Mouse (Mus musculus): ENCODE measurements around the gene Cd46. TPM values are rescaled to one million over a fixed set of nuclear protein-coding genes. Genes with fewer than 3 reads are reported as not detected.

Gene Cd46
- polyA plus RNA-seq, 1 experiment from 2014 or later = 1.0 TPM

DNA sequence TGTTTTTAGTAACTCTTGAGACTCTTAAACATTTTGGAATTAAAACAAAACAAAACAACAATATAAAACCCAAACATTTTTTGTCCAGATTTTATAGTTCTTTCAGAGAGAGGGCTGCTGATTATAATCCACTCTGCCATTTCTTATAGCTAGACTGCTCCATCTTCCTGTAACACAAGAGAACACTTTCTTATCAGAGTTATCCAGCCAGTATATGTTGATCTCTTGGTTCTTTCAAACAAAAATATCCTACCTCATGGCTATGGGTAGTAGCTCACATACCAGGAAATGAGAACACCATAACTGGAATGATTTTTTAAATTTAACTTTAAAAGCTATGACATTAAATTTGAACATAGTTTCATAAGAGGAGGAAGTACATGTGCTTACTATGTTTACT, 9.9 kb downstream of the Cd46 start:
- H3K4me1 ChIP-seq (replicated peaks) = no peaks in the 10 kb centered on the region
- peak; percentile 60; the same call in 1 of the 2 replicates for ATAC-seq (ENCODE audit: insufficient read depth)

DNA sequence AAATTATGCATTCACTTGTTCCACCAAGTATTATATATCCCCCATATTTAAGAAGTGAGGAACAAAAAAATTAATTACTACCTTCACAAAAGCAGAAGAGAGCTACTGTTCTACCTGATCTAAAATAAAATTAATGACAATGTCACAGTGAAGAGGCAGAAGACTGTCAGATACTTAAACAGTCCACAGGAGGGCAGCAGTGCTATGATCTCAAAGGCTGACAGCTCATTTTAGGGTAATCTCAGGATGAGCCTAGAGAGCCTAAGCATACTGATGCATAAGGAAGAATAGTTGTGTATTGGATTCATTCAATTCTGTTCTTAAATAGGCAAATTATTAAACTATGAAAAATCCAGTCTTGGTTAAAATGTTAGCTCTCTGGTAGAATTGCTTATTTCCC, 51.6 kb downstream of the Cd46 start:
- no peak overlapping the region for H3K4me3 ChIP-seq (replicated peaks)
- 0 out of 2 replicates have a peak, but pooled peaks have one; percentile 52 for ATAC-seq (ENCODE audit: insufficient read depth)
- no peaks in the 10 kb centered on the region for H3K27me3 ChIP-seq
- no peak overlapping the region for H3K4me2 ChIP-seq
- H3K36me3 ChIP-seq (replicated peaks) = no peaks in the 10 kb centered on the region
- H3K9me3 ChIP-seq (replicated peaks) = no peaks in the 10 kb centered on the region
- H3K4me1 ChIP-seq (replicated peaks) = no peaks in the 10 kb centered on the region
- no peak overlapping the region for H3K9ac ChIP-seq
- H3K27ac ChIP-seq (replicated peaks) = no peak overlapping the region

More for the DNA sequence above, 9.9 kb downstream of the Cd46 start:
- Histone ChIP-seq H3K27me3 (no peaks in the 10 kb centered on the region), H3K4me3 (replicated peaks) (no peak overlapping the region), H3K36me3 (replicated peaks) (no peaks in the 10 kb centered on the region), H3K4me2 (no peak overlapping the region), H3K27ac (replicated peaks) (no peak overlapping the region), H3K9ac (no peak overlapping the region), H3K9me3 (replicated peaks) (no peaks in the 10 kb centered on the region)

DNA sequence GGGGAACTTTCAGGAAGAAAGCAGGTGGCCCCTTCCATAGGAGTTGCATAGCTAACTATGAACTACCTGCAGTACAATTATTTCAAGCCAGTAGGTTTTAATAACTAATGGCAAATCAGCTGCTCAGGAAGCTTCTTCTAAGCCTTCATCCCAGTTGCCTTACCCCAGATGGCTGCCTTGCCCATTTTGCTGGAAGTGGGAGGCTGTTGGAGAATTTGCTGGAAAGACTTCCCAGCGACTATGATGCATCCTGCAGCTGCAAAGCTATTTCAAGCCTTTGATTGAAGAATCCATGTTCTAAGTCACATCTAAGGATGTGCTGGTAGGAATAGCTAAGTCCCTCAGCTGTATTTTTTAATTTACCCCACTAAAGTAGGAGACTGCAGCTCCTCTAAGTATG, 53.7 kb downstream of the Cd46 start:
- WGBS (ENCODE audit: insufficient replicate concordance) = 38% methylated on average over 1 of the region's 1 CpGs
- no peak for ATAC-seq (ENCODE audit: insufficient read depth)
- Histone ChIP-seq H3K36me3 (replicated peaks) (no peaks in the 10 kb centered on the region), H3K27ac (replicated peaks) (no peak overlapping the region), H3K4me3 (replicated peaks) (no peak overlapping the region), H3K9ac (no peak overlapping the region), H3K9me3 (replicated peaks) (no peaks in the 10 kb centered on the region), H3K27me3 (no peaks in the 10 kb centered on the region), H3K4me2 (no peak overlapping the region), H3K4me1 (replicated peaks) (0 out of 2 replicates have a peak, but pooled peaks cover 4% of the 10 kb centered on the region)

DNA sequence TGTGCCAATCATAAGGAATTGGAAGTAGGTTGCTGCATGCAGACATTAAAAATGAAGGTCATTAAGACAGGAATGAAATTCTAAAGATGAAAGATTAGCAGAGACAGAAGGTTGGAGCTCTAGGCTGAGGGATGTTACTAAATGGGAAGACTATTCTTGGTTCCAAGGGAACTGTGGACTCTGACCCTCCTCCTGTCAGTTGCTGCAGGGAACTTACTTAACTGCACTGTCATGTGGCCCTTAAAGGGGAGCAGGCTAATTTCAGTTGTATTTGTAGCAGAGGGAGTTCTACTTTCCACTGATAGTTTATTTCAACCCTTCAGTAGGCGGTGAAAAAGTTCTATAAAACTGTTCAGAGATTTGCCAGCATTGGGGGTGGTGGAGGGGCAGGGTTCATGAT, 54.1 kb downstream of the Cd46 start:
- Histone ChIP-seq H3K9ac (no peak overlapping the region), H3K4me2 (no peak overlapping the region), H3K4me3 (replicated peaks) (no peak overlapping the region), H3K36me3 (replicated peaks) (no peaks in the 10 kb centered on the region), H3K27me3 (no peaks in the 10 kb centered on the region), H3K9me3 (replicated peaks) (no peaks in the 10 kb centered on the region), H3K27ac (replicated peaks) (no peak overlapping the region), H3K4me1 (replicated peaks) (peaks cover 5% of the 10 kb centered on the region; the same call in 1 of the 2 replicates)
- 66% methylated on average over 1 of the region's 1 CpGs for WGBS (ENCODE audit: insufficient replicate concordance)
- ATAC-seq (ENCODE audit: insufficient read depth) = no peak

DNA sequence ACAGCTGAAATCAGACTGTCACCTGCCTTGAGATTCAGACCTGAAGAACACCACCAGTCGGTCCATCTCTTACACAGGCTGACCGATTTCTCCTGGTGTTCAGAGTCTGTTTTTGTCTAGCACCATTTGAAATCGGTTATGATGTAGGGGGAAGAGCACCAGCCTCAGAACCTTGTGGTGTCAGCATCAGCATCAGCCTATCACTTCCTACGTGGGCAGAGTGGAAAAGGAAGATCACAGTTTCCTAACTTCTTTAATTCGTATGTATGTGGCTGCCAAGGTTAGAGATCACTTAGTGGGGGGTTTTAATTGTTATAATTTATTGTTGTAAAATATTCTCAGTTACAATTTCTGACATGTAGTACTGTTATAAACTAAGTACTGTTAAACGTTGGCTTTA, 54.6 kb downstream of the Cd46 start:
- WGBS (ENCODE audit: insufficient replicate concordance) = 70% methylated on average over 6 of the region's 6 CpGs
- Histone ChIP-seq H3K4me3 (replicated peaks) (no peak overlapping the region), H3K36me3 (replicated peaks) (no peaks in the 10 kb centered on the region), H3K4me2 (no peak overlapping the region), H3K27ac (replicated peaks) (no peak overlapping the region), H3K9ac (no peak overlapping the region), H3K4me1 (replicated peaks) (peaks cover 10% of the 10 kb centered on the region; the same call in 1 of the 2 replicates), H3K9me3 (replicated peaks) (no peaks in the 10 kb centered on the region), H3K27me3 (no peaks in the 10 kb centered on the region)
- no peak for ATAC-seq (ENCODE audit: insufficient read depth)

DNA sequence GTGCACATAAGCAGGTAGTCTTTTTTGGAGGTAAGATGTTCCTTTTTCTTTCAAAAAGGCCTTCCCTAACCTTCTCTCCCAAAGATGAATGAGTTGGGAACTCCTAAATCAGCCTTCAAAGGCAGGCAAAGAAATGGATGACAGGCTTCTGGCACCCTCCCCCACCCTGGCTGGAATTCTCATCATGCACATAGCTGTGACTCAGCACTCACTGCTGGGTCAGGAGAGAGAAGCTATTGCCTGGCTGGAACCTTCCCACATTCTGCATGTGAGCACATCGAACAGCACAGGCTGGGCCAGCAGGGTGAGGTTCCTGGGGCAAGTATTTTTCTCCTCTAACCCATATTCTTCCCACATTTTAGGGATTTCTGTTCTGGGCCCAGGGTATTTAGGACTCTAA, 58.1 kb downstream of the Cd46 start:
- Histone ChIP-seq H3K9ac (no peak overlapping the region), H3K27me3 (no peaks in the 10 kb centered on the region), H3K9me3 (replicated peaks) (no peaks in the 10 kb centered on the region), H3K27ac (replicated peaks) (no peak overlapping the region), H3K36me3 (replicated peaks) (no peaks in the 10 kb centered on the region), H3K4me3 (replicated peaks) (no peak overlapping the region), H3K4me1 (replicated peaks) (peaks cover 10% of the 10 kb centered on the region; the same call in 1 of the 2 replicates), H3K4me2 (no peak overlapping the region)
- ATAC-seq (ENCODE audit: insufficient read depth) = no peak
- WGBS (ENCODE audit: insufficient replicate concordance) = 61% methylated on average over 1 of the region's 1 CpGs

DNA sequence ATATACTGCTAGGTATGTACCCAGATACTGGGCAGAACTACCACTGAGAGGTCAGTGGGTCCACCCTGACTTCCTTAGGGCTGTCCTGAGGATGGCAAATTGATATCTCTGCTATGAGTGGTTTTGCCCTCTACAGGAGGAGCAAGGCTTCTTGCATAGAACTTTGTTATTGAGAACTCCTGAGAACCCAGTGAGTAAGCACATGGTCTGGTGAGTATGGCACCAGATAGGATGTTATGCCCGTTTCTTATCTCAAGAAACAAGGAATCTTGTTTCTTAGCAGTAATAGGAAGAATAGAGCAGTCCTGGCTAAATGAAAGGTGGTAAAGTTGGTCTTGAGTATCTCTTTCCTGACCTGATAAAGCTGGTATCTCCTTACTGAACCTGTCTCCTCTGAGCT, 59.3 kb downstream of the Cd46 start:
- peak; percentile 55 for ATAC-seq (ENCODE audit: insufficient read depth)
- Histone ChIP-seq H3K4me1 (replicated peaks) (peaks cover 10% of the 10 kb centered on the region; the same call in 1 of the 2 replicates), H3K9me3 (replicated peaks) (no peaks in the 10 kb centered on the region), H3K4me2 (no peak overlapping the region), H3K9ac (no peak overlapping the region), H3K27ac (replicated peaks) (no peak overlapping the region), H3K4me3 (replicated peaks) (no peak overlapping the region), H3K36me3 (replicated peaks) (no peaks in the 10 kb centered on the region), H3K27me3 (no peaks in the 10 kb centered on the region)
- WGBS (ENCODE audit: insufficient replicate concordance) = 15% methylated on average over 1 of the region's 1 CpGs

DNA sequence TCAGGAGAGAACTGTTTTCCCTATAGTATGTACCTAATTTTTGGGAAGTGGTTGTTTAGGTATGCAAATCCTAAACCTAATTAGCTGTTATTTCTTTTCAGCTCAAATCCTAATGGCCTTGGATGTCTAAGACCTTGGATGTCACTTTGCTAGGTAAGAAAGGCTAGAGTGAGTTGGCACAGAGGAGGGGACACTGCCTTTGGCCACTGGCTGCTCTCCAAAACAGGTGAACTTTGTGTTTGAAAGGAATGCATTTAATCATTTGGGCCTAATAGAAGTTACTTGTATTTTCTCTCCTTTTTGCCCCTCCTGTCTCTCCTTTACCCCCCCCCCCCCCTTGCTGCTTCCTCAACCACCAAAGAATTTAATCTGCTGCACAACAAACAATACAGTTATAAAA, 60.3 kb downstream of the Cd46 start:
- Histone ChIP-seq H3K4me1 (replicated peaks) (peaks cover 10% of the 10 kb centered on the region; the same call in 1 of the 2 replicates), H3K36me3 (replicated peaks) (no peaks in the 10 kb centered on the region), H3K27ac (replicated peaks) (no peak overlapping the region), H3K4me2 (no peak overlapping the region), H3K27me3 (no peaks in the 10 kb centered on the region), H3K9ac (no peak overlapping the region), H3K9me3 (replicated peaks) (no peaks in the 10 kb centered on the region), H3K4me3 (replicated peaks) (no peak overlapping the region)
- no peak for ATAC-seq (ENCODE audit: insufficient read depth)

DNA sequence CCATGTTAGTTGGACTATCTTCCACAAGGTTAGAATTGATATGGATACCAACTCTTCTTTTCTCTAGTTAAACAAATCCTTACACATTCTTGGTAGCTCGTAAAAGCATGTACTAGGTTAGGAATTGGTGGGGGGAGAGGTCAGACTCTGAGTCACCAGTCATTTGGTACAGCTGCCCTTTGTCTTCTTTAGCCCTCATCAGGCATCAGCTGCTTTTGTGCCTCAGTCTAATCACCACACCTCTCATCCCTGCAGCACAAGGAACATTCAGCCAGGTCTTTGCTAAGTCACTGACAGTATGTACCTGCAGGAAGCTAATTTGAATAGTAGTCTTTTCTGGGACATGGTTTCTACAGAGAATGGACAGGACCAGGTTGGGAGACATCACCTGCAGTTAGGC, 64.5 kb downstream of the Cd46 start:
- H3K4me2 ChIP-seq = no peak overlapping the region
- H3K9ac ChIP-seq = no peak overlapping the region
- no peak overlapping the region for H3K4me3 ChIP-seq (replicated peaks)
- H3K9me3 ChIP-seq (replicated peaks) = no peaks in the 10 kb centered on the region
- WGBS (ENCODE audit: insufficient replicate concordance) = 45% methylated on average over 1 of the region's 1 CpGs
- ATAC-seq (ENCODE audit: insufficient read depth) = no peak
- no peaks in the 10 kb centered on the region for H3K4me1 ChIP-seq (replicated peaks)
- H3K27me3 ChIP-seq = no peaks in the 10 kb centered on the region
- H3K36me3 ChIP-seq (replicated peaks) = no peaks in the 10 kb centered on the region
- no peak overlapping the region for H3K27ac ChIP-seq (replicated peaks)

DNA sequence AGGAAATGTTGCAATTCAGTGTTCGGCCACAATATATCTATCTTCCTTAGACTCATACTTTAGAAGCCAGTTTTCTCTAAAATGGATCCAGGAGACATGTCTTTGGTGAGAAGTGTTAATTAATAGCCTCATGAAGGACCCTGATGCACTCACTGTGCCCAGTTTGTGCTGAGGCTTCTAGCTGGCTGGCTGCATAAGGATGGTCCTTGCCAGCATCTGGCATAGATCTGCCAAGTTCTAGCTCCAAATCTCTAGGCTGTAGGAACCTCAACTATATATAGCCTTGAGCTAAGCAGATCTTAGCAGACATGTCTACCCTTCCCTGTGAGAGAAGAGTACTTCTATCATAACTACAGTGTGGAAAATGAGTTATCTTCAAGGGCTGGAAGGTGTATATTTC, 68.2 kb downstream of the Cd46 start:
- Histone ChIP-seq H3K4me2 (no peak overlapping the region), H3K4me1 (replicated peaks) (no peaks in the 10 kb centered on the region), H3K27me3 (no peaks in the 10 kb centered on the region), H3K36me3 (replicated peaks) (no peaks in the 10 kb centered on the region), H3K27ac (replicated peaks) (no peak overlapping the region), H3K4me3 (replicated peaks) (no peak overlapping the region), H3K9ac (no peak overlapping the region), H3K9me3 (replicated peaks) (no peaks in the 10 kb centered on the region)
- no peak for ATAC-seq (ENCODE audit: insufficient read depth)
- WGBS (ENCODE audit: insufficient replicate concordance) = 64% methylated on average over 1 of the region's 1 CpGs

DNA sequence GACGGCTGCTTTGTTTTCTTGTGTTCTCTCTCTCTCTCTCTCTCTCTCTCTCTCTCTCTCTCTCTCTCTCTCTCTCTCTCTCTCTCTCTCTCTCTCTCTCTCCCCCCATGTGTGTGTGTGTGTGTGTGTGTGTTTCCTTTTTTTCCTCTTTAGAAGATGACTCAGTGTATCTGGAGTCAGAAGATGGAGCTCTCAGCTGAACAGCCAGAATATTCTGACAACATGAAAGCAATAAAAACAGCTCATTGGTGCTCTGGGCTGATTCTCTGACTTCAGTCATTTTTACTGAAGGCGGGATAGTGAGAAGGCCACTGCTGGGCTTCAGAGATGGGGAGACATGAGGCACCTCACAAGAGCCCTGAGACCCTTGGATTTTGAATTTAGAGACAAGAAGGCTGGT, 70.2 kb downstream of the Cd46 start:
- Histone ChIP-seq H3K36me3 (replicated peaks) (no peaks in the 10 kb centered on the region), H3K27me3 (no peaks in the 10 kb centered on the region), H3K9ac (no peak overlapping the region), H3K4me3 (replicated peaks) (no peak overlapping the region), H3K9me3 (replicated peaks) (no peaks in the 10 kb centered on the region), H3K27ac (replicated peaks) (no peak overlapping the region), H3K4me2 (no peak overlapping the region), H3K4me1 (replicated peaks) (no peaks in the 10 kb centered on the region)
- WGBS (ENCODE audit: insufficient replicate concordance) = 65% methylated on average over 2 of the region's 2 CpGs
- no peak for ATAC-seq (ENCODE audit: insufficient read depth)

DNA sequence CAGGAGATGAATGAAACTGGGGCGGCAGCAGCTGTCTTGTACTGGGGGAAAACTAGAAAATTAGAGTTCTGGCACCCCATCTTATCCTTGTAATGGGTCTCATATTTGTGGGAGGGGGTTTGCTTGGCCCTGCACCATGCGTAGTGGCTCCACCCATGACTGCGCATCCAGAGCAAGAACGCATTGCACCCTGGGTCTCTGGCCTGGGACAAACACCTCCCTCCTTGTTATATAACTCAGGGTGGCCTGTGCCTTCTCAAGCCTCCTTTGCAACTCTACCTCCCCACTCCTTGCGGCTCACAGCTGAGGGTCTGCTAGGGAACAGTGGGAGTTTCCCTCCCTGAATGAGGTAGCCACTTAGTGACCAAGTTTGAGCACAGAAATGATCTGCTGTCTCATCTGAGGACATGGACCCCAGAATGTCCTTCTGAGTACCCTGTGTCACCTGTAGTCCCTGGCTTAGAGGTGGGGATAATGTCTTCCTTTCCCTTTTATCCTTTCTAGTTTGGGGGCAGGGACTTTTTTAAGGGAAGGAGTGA, 72.9 kb downstream of the Cd46 start:
- no peak for ATAC-seq (ENCODE audit: insufficient read depth)
- no peak overlapping the region for H3K9ac ChIP-seq
- H3K9me3 ChIP-seq (replicated peaks) = no peaks in the 10 kb centered on the region
- 82% methylated on average over 5 of the region's 5 CpGs for WGBS (ENCODE audit: insufficient replicate concordance)
- no peaks in the 10 kb centered on the region for H3K4me1 ChIP-seq (replicated peaks)
- no peaks in the 10 kb centered on the region for H3K36me3 ChIP-seq (replicated peaks)
- no peak overlapping the region for H3K27ac ChIP-seq (replicated peaks)
- H3K4me3 ChIP-seq (replicated peaks) = no peak overlapping the region
- no peaks in the 10 kb centered on the region for H3K27me3 ChIP-seq
- no peak overlapping the region for H3K4me2 ChIP-seq

All from liver, embryonic 15.5 days (tissue).